Mouse (Mus musculus) lung, adult 2 months (tissue): ENCODE data around the gene Tecpr1.

Experiments used
- CTCF ChIP-seq: fragments of 200-500 bp; IDR thresholded peaks from 2 replicates; pipeline ENCODE4 v1.5.1; 2011; ENCODE audit warnings: mild to moderate bottlenecking, low read length, control low read depth; ENCODE audit not compliant: insufficient read depth
- POLR2A ChIP-seq: fragments of 200-500 bp; IDR thresholded peaks from 2 replicates; pipeline ENCODE4 v1.6.1; 2011; ENCODE audit warnings: low read depth, mild to moderate bottlenecking, control low read depth, low read length, borderline replicate concordance; ENCODE audit errors: extremely low read depth

DNA sequence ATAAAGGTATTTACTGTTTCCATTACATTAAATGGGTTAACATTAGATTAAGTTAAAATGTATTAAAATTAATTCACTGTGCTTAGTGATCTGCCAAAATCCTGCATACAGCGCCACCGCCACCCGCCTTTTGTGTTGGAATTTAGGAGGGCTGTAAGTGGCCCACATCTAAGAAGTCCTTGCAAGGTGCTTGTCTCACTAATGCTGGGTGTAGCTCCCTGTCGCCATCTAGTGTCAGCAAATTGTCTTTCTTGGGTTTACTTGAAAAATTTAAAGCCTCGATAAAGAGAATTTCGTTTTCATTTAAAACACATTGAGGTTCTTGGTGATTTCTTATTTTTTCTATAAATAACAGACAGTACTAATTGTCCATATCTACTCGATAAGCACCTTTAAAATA lies 68.9 kb downstream of the Tecpr1 start:
- TF ChIP-seq CTCF = peak; percentile 46
- TF ChIP-seq POLR2A = no peak
